Mouse (Mus musculus): ENCODE results near the gene Baz2a.
"Not testable (repeated sequence)": the region's sequence is repeated elsewhere in the genome, so short reads cannot be mapped to it uniquely, and the experiment has no call there.

Gene Baz2a

DNA sequence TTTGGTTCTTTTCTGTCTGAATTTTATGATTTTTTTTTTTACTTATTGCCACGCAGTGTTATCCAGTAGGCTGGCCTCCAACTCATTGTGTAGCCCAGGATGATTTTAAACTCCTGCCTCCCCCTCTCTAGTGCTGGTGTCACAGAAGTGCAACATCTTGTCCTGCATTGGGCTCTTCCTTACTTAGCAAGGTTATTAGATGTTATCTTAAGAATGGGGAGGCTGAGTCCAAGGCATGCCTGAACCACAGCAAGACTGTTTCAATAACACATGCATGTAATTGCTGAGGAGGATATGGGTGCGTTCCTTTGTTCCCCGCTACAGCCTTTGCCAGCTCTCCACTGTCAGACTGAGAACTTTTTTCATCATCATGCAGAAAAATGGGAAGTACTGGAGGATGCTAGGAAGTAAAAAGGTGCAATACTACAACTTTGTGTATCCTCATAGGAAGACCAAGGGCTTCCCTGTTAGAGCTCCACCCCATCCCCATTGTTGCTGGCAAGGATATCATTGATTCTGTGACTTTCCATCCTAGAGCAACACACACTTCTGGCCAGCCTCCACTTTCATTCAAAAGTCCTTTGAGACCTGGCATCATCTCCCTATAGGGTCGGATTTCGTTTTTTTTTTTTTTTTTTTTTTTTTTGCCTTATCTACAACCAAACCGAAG lies 9.4 kb upstream of the Baz2a start:
- DNase-seq (ENCODE audit: low read depth) = no peak

DNA sequence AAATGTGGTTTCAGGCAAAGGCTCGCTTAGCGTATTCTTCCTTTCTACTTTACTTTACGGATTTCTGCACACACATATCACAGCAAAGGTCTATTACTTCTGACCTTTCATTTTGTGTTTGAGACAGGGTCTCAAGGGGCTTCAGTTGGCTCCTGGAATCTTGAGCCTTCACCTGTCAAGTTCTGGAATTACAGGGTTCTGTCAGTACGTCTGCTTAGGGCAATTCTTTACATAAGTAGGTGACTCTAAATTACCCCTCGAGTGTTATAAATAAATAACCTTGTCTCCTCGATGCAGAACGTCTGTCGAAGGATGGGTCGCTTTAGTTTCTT lies 8.9 kb upstream of the Baz2a start:
- no peak for DNase-seq (ENCODE audit: low read depth)

DNA sequence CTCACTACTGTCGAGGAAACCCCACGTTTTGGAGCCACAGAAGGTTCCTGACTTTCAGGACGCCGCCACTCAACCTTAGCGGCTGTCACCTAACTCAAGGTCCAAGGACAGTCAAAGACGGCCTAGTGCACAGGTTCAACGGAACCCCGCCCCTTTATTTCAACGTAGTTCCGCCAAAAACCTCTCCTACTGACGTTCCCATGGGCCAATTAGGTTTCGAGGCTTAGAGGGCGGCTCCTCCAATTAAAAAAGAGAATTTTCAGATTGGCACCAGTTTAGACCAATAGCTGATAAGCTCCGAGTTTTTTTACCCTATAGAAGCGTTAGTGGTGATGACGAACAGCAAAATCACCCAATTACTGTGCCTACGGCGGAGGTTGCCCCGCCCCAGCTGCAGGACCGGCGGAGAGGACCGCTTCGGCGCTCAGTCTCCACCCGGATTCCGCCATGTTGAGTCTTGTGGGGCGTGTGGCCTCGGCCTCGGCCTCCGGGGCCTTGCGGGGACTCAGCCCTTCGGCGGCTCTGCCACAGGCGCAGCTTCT lies 8.4 kb upstream of the Baz2a start, which contains the start of gene Atp5b:
Atp5b (plus strand) TSS at position 394 of the 542 bp plus-strand sequence.
- DNase-seq (ENCODE audit: low read depth) = peak; percentile 99

DNA sequence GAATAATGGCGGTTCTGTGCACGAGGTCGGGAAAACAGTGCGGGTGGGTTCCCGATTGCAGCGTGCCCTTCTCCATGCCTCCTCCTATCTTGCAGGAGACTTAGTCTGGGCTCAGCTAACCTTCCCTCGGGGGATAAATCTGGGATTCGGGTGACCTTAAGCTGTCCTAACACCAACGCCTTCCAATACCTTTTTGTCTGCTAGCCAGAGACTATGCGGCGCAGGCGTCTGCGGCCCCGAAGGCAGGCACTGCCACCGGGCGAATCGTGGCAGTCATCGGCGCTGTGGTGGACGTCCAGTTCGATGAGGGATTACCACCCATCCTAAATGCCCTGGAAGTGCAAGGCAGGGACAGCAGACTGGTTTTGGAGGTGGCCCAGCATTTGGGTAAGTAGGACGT lies 7.7 kb upstream of the Baz2a start:
- DNase-seq (ENCODE audit: low read depth) = no peak

DNA sequence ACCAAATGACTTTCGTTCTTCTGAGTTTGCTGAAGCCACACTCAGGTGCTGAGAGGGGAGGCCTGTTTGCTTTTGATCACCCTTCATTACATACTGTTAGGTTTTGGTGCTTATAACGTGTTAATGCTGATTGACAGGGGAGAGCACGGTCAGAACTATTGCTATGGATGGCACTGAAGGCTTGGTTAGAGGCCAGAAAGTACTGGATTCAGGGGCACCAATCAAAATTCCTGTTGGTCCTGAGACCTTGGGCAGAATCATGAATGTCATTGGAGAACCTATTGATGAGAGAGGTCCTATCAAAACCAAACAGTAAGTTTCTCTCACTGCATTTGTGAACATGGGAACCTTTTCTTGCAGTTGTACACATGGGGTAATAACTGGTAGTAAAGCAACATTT lies 7.2 kb upstream of the Baz2a start:
- no peak for DNase-seq (ENCODE audit: low read depth)

DNA sequence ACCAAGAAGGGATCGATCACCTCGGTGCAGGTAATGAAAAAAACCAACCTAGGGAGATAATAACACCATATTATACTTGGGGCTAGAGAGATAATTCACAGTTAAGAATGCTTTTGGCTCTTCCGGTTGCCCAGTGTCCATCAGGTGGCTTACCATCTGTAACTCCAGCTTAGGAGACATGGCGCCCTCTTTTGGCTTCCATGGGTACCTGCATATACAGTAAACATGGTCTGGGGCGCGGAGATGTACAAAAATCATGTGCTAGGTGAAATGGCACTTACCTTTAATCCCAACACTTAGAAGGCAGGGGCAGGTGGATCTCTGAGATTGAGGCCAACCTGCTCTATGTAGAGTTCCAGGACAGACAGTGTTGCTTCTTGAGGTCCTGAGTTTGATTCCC lies 5.0 kb upstream of the Baz2a start:
- no peak for DNase-seq (ENCODE audit: low read depth)

DNA sequence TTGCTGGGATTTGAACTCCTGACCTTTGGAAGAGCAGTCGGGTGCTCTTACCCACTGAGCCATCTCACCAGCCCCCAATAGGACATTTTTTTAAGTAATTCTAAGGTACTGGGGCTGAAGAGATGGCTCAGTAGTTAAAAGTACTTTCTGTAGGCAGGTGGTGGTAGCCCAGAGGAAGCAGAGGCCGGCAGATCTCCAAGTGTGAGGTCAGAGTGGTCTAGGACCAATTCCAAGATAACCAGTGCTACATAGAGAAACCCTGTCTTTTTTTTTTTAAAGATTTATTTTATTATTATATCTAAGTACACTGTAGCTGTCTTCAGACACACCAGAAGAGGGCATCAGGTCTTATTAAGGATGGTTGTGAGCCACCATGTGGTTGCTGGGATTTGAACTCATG lies 4.2 kb upstream of the Baz2a start:
- not testable (repeated sequence) for DNase-seq (ENCODE audit: low read depth)

DNA sequence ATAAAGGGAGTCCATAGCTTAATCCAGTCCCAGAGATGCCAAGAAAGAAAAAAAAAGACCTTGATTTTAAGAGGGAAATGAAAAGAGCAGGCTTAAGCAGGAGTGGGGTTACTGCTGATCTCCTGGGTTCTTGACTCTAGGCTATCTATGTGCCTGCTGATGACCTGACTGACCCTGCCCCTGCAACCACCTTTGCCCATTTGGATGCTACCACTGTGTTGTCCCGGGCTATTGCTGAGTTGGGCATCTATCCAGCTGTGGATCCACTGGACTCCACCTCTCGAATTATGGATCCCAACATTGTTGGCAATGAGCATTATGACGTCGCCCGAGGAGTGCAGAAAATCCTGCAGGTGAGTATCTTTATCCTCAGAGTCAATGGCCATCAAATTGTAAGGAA lies 3.2 kb upstream of the Baz2a start:
- DNase-seq (ENCODE audit: low read depth) = no peak

DNA sequence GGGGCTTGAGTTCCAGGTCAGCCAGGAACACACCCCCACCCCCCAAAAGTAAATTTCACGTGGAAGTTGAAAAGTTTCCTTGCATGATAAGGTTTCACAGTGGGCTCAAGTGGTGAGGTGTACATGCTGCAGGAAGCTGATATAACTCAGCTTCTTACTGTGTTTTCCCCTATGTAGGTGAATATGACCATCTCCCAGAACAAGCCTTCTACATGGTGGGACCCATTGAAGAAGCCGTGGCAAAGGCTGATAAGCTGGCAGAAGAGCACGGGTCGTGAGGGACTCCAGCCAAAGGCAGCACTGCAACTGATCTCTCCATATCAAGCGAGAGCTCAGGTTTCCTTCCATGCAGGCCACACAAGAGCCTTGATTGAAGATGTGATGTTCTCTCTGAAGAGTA lies 1.5 kb upstream of the Baz2a start:
- no peak for DNase-seq (ENCODE audit: low read depth)

DNA sequence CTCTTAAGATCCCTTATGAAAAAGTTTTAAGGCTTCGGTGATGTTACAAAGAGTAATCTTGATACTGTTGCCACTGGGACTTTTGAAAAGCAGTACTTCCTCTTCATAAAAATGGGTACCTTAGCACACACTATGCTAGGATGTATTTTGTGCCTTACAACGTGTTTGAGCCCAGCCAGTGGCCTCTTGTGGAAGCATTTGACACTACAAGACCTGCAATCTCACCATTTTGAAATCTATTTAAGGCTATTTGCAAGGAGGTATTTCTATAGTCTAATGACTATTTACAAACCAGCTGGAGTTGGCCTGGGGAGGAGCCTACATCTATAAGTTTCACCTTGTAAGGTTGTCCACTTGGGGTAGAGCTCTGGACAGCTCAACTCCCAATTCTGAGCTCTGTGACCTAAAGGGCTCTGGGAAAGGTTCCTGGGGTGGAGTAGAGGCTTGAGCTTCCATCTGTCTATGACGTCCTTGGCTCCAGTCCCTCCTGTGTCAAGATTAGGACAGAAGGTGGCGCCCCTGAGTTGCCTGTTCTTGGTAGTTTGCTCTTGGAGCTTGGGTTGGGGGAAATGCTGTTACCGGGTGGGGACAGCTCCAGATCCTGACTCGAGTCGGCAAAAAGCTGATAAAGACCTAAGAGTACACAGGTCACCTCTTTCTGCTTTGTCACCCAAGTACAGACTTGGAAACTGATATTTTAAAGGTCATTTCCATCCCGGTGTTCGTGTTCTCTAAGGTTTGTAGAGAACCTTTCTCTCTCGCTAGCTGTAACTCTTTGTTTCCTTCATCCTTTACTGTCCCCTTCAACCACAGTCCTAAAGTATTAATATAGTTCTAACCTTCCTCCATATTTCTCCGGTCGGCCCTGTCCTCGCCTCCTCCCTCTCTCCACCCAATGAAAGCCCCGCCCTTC lies 470 bp upstream of the Baz2a start:
- DNase-seq (ENCODE audit: low read depth) = peak; percentile 99

DNA sequence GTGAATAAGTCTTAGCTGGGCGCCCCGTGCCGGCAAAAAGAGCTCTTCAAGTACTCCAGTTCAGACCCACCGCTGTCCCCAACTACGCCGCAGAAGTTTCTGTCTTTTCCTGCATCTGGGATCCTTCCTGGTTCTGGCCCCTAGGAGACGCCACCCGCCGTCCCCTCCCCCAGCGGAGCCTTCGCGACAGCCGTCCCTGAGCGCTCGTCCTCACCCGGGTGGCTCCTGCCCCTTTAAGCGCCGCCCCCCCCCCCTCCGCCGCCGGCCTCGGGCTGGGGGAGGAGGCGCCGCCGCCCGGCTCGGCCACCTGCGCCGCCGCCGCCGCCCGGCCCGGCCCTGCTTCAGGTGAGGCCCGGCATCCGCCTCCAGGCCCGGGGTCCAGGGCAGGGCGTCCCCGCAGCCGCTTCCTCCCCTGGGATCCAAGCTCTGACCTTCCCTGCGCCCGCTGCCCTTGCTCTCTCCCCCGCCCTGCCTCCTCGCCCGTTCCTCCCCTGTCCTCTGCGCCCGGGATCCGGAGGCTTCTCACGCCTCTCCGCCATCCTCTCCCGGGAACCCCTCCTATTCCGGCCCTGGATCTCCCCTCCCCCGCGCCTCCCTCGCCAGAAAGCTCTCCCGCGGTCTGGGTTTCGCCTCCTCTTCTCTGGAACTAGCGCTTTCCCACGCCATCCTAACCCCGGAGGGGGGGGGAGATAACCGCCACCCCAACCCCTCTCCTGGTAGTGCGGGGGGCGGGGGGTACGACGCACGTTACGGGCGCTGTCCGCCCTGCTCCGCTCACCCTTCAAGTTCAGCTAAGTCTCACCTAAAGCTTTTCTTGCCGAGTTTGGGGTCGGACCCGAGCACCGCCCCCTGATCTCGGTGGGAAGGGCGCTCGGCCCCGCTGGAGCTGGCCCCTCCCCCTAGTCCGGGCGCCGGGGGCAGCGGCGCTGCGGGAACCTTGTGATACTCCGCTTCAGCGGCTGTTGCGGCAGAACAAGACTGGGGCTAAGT lies 1.4 kb downstream of the Baz2a start:
- DNase-seq (ENCODE audit: low read depth) = peak; percentile 65

DNA sequence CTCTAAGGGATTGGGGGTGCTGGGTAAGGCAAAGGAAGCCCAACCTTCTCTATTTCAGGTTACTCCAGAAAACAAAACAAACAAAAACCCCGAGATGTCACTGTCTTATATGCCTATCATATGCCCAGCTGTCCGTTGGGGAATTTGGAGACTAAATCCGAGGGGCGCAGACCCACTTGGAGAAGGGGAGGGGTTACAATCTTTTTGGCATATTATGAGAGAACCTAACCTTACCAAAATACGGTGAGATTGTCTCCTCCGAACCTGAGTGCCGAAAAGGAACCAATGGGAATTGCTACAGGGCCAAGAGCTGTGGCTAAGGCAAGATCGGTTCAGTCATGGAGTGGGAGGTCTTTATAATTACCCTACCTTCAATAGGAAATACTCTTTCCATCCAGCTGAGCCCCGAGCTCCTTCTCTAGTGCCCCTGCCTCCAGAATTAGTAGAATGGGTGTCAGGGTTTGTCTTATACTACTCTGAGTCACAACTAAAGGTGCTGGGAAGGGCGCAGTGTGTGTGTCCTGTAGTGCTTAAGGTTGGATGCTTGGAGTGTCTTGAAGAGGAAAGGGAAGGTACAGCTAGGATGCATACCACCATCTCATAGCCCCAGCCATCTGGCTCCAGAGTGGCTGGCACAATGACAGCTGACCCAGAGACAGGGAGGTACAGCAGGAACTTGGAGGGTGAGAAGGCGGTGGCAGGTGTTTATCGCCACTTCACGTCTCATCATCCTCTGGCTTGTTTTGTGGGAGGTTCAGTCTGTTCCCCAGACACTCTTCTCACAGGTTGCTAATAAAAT lies 2.3 kb downstream of the Baz2a start:
- DNase-seq (ENCODE audit: low read depth) = no peak

DNA sequence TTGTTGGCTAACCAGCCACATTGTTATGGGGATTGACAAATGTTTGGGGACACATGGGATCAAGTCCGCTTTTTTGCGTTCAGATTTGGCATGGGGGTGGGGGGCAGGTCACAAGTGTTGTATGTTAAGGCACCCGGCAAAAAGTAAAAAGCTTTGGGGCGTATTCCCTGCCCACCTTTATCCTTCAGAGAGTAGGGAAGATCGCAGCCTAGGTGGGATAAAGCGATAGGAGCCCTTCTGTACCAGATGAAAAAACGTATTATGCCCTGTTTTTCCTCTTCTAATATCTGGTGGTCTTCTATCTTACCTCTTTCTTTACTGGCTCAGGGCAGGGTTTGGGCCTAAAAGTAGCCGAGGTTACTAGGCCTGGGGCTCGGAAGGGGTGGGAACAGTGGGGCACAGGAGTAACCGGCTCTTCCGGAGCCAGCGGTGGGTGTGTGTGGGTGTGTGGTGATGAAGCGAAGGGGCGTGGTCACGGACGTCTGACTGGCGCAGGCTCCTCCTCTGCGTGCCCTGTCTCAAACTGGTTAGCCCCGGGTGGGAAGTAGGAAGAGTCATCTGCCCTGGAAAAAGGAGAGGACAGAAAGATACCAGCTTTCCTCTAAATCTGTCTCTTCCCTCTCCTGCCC lies 3.1 kb downstream of the Baz2a start:
- DNase-seq (ENCODE audit: low read depth) = peak; percentile 89

DNA sequence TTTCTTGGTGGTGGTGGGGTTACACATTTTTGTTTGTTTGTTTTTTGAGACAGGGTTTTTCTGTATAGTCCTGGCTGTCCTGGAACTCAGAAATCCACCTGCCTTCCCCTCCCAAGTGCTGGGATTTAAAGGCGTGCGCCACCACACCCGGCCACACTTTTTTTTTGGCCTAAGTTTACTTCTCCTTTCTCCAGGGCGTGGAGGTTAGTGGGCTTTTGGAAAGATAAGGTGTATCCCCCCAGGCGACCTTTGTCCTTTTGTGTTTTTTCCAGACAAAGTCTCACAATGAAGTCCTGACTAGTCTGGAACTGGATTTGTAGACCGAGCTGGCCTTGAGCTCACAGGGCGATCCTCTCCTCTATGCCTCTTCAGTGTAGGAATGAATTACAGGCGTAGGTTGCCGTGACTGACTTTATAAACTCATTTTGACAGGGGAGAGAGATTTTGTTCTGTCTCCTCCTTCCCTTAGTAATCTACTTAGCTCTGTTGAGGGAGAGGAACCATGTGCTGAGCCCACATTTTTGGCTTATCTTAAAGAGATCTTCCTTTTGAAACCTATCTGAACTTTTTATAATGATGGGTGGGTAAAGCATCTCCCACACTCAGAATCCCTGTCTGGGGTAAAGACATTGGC lies 3.7 kb downstream of the Baz2a start:
- DNase-seq (ENCODE audit: low read depth) = no peak

DNA sequence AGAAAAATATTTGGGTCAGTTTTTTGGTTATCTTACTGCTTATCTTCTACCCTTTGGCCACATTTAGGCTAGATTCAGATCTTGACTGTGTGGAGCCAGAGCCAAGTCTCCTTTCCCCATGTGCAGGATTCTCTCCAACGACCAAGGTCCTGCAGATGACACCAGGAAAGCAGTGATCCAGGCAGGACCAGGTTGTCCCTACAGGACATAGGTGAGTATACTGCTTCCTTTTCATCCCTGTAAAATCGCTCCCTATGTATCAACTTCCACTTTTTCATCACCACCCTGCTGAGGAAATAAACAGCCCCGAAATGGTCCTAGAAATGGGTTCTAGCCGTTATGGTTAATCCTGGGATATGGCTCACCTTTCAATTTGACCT lies 4.9 kb downstream of the Baz2a start:
- no peak for DNase-seq (ENCODE audit: low read depth)

DNA sequence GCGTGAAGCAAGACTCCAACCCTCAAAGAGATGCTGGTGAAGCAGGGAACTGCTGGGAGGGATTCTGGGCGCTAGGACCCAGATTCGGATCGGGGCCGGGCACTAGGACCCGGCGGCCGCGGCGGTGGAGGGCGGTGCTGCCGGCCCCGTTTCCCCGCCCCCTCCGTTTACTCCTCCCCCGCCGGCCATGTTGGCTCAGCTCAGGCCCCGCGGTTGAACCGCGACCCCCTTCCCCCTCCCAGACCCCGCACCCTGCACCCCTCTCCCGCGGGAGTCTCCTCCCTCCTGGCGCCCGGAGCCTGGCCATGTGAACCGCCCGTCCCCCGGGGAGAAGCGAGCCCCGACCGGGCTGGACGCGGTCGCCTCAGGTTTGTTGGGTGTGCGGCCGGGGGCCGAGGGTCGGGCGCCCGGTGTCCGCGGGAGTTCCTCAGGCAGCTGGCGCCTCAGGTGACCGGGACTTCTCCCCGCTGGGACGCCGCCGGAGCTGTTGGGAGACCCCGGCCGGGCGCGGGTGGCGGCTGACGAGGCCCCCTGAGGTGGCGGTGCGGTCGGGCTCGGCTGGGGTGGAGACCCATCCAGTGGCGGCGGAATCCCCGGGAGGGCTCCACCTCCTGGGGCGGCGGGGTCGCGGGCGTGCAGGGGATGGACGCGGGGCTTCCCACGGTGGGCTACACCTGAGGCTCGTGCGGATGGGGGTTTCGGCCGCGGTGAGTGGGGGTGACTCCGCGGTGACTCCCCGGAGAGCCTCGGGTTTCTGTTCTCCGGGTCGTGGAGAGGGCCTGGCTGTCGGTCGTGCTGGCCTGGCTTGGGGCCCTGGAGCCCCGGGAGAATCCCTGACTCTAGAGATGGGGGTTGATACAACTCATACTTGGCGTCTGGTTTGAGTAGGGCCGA lies 5.6 kb downstream of the Baz2a start:
- peak; percentile 70 for DNase-seq (ENCODE audit: low read depth)

DNA sequence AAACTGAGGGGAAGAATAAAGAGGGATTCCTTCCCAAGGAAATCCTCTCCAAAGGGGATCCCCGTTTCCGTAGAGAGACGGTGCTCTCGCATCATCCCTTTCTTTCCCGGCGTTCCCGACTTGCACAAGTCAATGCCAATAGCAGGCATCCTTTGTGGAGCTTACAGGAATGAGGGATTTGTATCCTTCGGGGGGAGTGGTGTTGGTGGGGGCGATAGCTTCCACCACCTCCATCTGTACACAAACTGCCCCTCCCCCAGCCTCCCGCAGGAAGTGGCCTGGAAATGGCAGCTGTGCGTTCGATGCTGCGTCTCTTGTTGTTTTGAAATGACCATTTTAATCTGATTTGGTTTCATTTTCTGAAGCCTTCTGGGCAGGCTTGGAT lies 6.2 kb downstream of the Baz2a start:
- DNase-seq (ENCODE audit: low read depth) = no peak

DNA sequence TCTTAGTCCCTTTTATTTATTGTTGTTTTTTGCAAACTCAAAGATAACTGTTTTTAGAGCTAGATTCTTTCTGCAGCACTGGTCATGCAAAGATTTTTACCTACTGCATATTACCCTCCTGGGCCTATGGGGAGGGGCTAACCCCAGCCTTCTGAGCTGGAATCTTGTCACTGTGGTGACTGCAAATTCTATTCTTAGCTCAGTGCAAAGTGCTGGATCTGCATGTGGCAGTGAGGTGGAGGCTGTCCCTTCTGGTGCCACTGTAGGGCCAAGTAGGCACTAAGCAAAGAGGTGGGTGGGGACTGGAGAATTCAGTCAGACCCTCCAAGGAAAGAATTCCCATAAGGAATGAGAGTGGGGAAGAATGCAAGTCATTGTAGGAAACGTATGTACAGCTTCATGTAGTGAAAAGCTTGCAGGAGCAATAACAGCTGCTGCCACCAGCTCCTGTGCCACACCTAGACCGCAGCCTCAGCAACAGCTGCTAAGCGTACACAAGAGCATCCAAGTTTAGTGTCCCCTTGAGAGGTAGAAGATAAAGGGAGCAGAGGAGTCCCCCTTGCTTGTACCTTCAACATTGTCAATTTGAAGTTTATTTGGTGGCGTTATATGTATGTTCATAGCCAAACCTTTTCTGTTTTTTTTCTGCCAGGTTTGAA lies 18.9 kb downstream of the Baz2a start:
- no peak for DNase-seq (ENCODE audit: low read depth)

DNA sequence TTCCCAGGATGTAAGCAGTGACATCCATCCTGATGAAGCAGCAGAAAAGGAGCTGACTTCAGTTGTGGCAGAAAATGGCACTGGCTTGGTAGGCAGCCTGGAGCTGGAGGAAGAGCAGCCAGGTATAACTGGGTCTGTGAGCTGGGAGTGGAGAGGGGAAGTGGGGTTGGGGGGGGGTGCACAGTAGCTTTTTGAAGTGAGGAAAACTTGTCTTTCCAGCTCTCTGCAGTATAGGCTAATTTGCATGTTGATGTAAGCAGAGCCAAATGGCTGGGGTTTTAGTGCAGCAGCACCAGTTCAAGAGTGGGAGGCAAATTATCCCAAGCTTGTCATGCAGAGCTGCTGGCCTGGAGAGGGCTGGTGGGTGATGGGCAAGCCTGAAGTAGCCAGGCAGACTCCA lies 19.9 kb downstream of the Baz2a start:
- no peak for DNase-seq (ENCODE audit: low read depth)
